Mouse (Mus musculus) liver, embryonic 15.5 days (tissue): Measurements from ENCODE around the gene Dnmt3a. TPM values are rescaled to one million over a fixed set of nuclear protein-coding genes. Genes with fewer than 3 reads are reported as not detected.

Experiments
- ATAC-seq: fragments of 200-750 bp; cut with Nextera tagmentation; 2 replicates; pipeline ENCODE4 v1.8.0; 2017; ENCODE audit warnings: moderate number of reproducible peaks, mild to moderate bottlenecking, moderate library complexity; ENCODE audit not compliant: insufficient read depth
- H3K27ac ChIP-seq: fragments of 300-500 bp; sonication (generic); replicated peaks from 2 replicates; pipeline ENCODE4 v1.5.1; 2015; ENCODE audit warnings: mild to moderate bottlenecking, inconsistent platforms
- H3K27me3 ChIP-seq: fragments of 300-500 bp; sonication (generic); 2 replicates; pipeline ENCODE4 v1.6.1; 2015; ENCODE audit warnings: mild to moderate bottlenecking, inconsistent platforms
- H3K36me3 ChIP-seq: fragments of 300-500 bp; sonication (generic); replicated peaks from 2 replicates; pipeline ENCODE4 v1.6.1; 2015; ENCODE audit warnings: moderate library complexity, mild to moderate bottlenecking, inconsistent platforms
- H3K4me1 ChIP-seq: fragments of 300-500 bp; sonication (generic); replicated peaks from 2 replicates; pipeline ENCODE4 v1.6.1; 2015; ENCODE audit warnings: inconsistent platforms
- H3K4me2 ChIP-seq: fragments of 300-500 bp; sonication (generic); 2 replicates; pipeline ENCODE4 v1.6.1; 2015; ENCODE audit warnings: moderate library complexity, mild to moderate bottlenecking, inconsistent platforms
- H3K4me3 ChIP-seq: fragments of 300-500 bp; sonication (generic); replicated peaks from 2 replicates; pipeline ENCODE4 v1.5.1; 2015; ENCODE audit warnings: mild to moderate bottlenecking, inconsistent platforms
- H3K9ac ChIP-seq: fragments of 300-500 bp; sonication (generic); 2 replicates; pipeline ENCODE4 v1.6.1; 2015; ENCODE audit warnings: moderate library complexity, mild to moderate bottlenecking, inconsistent platforms
- H3K9me3 ChIP-seq: fragments of 300-500 bp; sonication (generic); replicated peaks from 2 replicates; pipeline ENCODE4 v1.6.1; 2016; ENCODE audit warnings: inconsistent platforms
- WGBS: fragments of 180-500 bp; shearing (Covaris S2); methylation state at CpG from one replicate; pipeline ENCODE4 v1.1.7; 2015; ENCODE audit warnings: mixed read lengths; ENCODE audit not compliant: insufficient replicate concordance; 5-methylcytosine and 5-hydroxymethylcytosine counted together
- polyA plus RNA-seq: library from polyadenylated mRNA; unstranded; fragments of >200 nt; fragmentation: Nextera tagmentation; extraction: Ambion mirVana; gene quantifications from 2 replicates; pipeline ENCODE4 v1.2.1, GENCODE M21; 2015

Dnmt3a gene
- polyA plus RNA-seq, 1 experiment from 2014 or later: 21.8 TPM

DNA sequence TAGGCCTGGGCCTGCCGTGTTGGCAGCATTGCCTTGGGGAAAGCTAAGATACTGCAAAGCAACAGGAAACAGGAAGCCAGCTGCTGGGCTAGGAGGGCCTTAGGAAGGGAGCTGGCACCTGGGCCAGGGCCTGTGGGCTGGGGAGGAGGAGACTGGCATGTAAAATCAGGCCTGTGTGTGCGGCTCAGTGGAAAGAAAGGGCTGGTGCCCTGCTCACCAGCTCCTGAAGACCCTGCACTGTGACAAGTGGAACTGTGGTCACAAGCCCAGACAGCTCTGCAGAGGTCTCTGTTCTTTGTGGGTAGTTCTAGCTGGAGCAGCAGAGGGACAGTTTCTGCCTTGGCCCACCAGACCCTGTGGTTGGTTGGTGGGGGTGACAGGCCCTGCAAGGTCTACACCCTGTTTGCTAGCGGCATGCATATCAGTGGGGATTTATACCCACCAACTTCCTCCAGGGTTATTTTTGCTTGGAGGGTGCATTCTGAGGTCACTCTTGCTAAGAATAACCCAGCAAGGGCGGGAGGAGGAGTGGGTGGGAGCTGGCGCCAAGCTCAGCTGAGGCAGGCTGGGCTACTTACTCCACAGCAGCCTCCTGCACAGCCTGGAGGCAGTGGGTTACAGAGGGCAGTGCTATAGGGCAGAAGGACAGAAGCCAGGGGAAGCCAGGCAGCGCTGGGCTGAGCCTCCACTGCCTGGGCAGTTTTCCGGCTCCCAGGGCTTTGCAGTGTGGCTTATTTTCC, 50.1 kb downstream of the Dnmt3a start:
- H3K4me1 ChIP-seq: peaks cover 49% of the 10 kb centered on the region
- peak overlapping the region; percentile 71 for H3K27ac ChIP-seq
- no peaks in the 10 kb centered on the region for H3K9me3 ChIP-seq
- no peaks in the 10 kb centered on the region for H3K27me3 ChIP-seq
- no peak overlapping the region; the same call in 1 of the 2 replicates for H3K9ac ChIP-seq
- WGBS: 22% methylated on average over 7 of the region's 7 CpGs
- no peaks in the 10 kb centered on the region for H3K36me3 ChIP-seq
- H3K4me3 ChIP-seq: no peak overlapping the region
- H3K4me2 ChIP-seq: no peak overlapping the region
- peak; percentile 59 for ATAC-seq

DNA sequence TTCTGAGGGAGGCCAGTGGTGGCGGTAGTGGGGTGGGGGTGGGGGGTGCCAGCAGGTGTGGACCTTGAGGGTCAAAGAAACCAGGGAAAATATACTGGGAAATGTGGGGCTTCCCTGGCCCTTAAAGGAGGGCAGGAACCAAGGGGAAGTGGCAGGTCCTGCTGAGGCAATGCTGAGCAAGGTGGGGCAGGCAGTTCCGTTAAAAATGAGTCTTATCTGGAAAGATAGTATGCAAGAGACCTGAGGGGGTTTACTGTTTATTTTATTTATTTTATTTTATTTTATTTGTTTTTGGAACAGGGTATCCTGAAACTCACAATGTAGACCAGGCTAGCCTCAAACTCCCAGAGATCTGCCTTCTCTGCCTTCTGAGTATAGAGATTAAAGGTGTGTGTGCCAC, 50.9 kb downstream of the Dnmt3a start:
- Histone ChIP-seq H3K4me2 (no peak overlapping the region), H3K9me3 (no peaks in the 10 kb centered on the region), H3K4me3 (no peak overlapping the region), H3K36me3 (no peaks in the 10 kb centered on the region), H3K27ac (peak overlapping the region; percentile 71; the same call in 1 of the 2 replicates), H3K9ac (no peak overlapping the region), H3K4me1 (peaks cover 49% of the 10 kb centered on the region), H3K27me3 (no peaks in the 10 kb centered on the region)
- WGBS: 35% methylated on average over 2 of the region's 2 CpGs
- ATAC-seq: no peak

DNA sequence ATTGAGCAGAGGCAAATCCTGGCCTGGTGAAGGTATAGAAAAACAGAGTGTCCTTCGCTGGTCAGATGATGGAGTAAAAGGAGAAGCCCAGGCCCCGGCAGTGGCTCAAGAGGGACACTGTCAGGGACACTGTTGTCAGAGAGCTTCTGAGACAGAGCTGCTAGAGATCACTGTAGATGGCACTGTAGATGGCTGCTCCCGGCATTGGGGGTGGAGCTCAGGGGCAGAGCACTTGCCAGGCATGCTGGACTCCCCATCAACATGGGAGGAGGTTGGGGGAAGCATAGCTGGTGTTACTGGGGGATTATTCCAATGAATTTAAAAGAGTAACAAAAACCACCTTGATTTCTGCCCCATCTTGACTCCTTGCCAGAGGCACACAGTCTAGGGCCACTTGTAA, 51.4 kb downstream of the Dnmt3a start:
- no peak overlapping the region for H3K27ac ChIP-seq
- no peaks in the 10 kb centered on the region for H3K9me3 ChIP-seq
- H3K4me2 ChIP-seq: no peak overlapping the region
- peaks cover 49% of the 10 kb centered on the region for H3K4me1 ChIP-seq
- WGBS: 54% methylated on average over 3 of the region's 3 CpGs
- H3K4me3 ChIP-seq: no peak overlapping the region
- H3K36me3 ChIP-seq: no peaks in the 10 kb centered on the region
- no peak for ATAC-seq
- H3K27me3 ChIP-seq: no peaks in the 10 kb centered on the region
- H3K9ac ChIP-seq: no peak overlapping the region

DNA sequence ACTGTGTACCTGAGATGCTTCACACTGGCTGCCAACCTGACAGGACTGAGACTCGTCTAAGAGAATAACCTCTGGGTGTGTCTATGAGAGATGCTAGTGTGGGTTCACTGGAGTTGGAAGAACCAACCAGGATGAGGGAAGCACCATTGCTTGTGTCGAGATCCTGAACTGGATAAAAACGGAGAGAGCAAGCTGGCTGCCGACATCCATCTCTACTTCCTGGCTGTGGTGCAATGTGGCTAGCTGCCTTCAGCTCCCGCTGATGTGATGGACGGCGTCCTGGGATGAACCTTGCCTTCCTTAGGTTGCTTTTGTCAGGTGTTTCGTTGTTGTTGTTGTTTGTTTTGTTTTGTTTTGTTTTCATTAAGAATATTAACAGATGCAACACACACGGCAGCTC, 52.0 kb downstream of the Dnmt3a start:
- Histone ChIP-seq H3K27me3 (no peaks in the 10 kb centered on the region), H3K4me3 (no peak overlapping the region), H3K36me3 (no peaks in the 10 kb centered on the region), H3K9me3 (no peaks in the 10 kb centered on the region), H3K4me1 (peaks cover 49% of the 10 kb centered on the region), H3K9ac (no peak overlapping the region), H3K4me2 (no peak overlapping the region), H3K27ac (no peak overlapping the region)
- WGBS: 67% methylated on average over 9 of the region's 9 CpGs
- no peak for ATAC-seq

DNA sequence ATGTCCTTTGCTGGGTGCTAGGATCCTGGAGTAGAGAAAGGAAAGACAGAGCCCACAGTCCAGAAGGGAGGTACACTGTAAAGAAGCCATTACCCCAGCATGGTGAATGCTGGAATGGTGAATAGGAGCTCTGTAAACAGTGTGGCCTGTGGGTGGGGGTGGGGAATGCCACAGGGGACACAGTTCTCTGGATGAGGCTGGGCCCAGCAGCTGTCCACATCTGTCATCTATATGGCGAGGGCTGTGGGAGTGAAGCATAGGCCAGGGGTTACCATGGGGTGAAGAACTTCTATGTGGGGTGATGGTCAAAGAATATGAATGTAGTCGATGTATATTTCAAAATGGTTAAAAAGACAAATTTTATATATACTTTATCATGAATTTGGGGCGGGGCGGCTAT, 52.9 kb downstream of the Dnmt3a start:
- WGBS: 66% methylated on average over 4 of the region's 4 CpGs
- no peak overlapping the region for H3K4me2 ChIP-seq
- ATAC-seq: no peak
- H3K27me3 ChIP-seq: no peaks in the 10 kb centered on the region
- H3K9me3 ChIP-seq: no peaks in the 10 kb centered on the region
- no peak overlapping the region for H3K27ac ChIP-seq
- no peak overlapping the region for H3K9ac ChIP-seq
- no peak overlapping the region for H3K4me3 ChIP-seq
- peaks cover 49% of the 10 kb centered on the region for H3K4me1 ChIP-seq
- no peaks in the 10 kb centered on the region for H3K36me3 ChIP-seq

DNA sequence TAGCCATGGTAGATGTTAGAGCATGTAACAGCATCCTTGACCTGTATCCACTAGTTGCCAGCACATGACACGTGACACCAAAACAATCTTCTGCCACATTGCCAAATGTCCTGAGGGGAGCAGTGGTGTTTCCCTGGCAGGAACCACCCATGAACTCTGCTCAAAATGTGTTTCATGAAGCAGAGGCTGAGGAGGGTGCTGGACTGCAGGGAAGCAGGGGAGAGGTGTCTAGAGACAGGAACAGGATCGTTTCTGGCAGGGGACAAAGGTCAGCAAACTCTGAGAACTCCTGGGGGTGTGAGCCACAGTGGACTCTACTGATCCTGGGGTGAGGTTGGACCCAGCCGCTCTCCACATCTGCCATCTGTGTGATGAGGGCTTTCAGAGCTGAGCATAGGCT, 53.7 kb downstream of the Dnmt3a start:
- H3K9ac ChIP-seq: no peak overlapping the region
- peaks cover 49% of the 10 kb centered on the region for H3K4me1 ChIP-seq
- 60% methylated on average over 3 of the region's 3 CpGs for WGBS
- H3K4me3 ChIP-seq: no peak overlapping the region
- H3K27ac ChIP-seq: no peak overlapping the region
- no peaks in the 10 kb centered on the region for H3K9me3 ChIP-seq
- no peak overlapping the region; the same call in 1 of the 2 replicates for H3K4me2 ChIP-seq
- H3K36me3 ChIP-seq: no peaks in the 10 kb centered on the region
- no peaks in the 10 kb centered on the region for H3K27me3 ChIP-seq
- ATAC-seq: 0 out of 2 replicates have a peak, but pooled peaks have one; percentile 5

DNA sequence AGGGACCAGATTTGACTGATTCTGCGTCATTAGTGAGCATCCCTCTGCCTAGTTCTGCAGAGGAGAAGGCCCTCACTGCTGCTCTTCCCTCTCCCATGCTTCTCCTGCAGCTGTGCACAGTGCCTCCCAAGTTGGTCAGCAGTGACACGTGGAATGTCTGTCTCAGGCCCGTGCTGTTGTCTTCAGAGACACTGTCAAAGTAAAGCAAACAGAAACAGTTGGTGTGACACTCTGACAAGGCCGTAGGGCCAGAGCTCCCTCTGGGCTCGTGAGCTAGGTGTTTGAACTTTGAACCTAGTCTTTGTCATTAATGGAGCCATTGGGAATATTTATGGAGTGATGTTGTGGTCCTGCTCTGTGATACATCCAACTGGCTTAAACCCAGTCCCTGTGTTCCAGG, 54.2 kb downstream of the Dnmt3a start:
- no peak for ATAC-seq
- Histone ChIP-seq H3K36me3 (no peaks in the 10 kb centered on the region), H3K27me3 (no peaks in the 10 kb centered on the region), H3K9ac (no peak overlapping the region), H3K4me3 (no peak overlapping the region), H3K4me2 (no peak overlapping the region), H3K9me3 (no peaks in the 10 kb centered on the region), H3K27ac (no peak overlapping the region), H3K4me1 (peaks cover 48% of the 10 kb centered on the region)
- WGBS: 64% methylated on average over 5 of the region's 5 CpGs

DNA sequence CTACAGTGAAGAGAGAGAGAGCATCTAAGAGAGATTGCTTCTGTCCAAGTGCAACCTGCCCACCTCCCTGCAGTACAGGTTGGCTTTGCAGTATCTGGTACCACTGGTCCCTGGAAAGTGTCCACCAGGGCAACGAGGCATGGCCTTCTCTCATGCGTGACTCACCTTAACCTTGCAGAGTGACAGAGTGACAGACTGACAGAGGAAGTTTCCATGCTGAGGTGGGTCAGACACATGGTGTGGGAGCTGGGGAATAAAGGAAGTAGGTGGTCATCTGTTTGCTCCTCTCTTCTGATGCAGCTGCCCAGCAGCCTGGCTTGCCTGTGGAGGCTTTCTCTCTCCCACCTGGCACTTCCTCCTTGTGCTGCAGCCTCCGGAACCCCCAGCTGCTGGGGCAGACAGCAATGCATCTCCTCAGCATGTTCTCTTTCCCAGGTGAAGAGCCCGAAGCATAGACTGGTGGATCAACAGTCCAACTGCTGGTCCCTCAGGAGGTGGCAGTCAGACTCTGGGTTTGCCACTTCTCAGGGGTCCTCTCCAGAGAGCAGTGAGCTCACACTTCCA, 55.9 kb downstream of the Dnmt3a start:
- Histone ChIP-seq H3K4me2 (no peak overlapping the region), H3K27me3 (no peaks in the 10 kb centered on the region), H3K36me3 (peaks cover 3% of the 10 kb centered on the region; the same call in 1 of the 2 replicates), H3K9ac (no peak overlapping the region), H3K9me3 (no peaks in the 10 kb centered on the region), H3K4me3 (no peak overlapping the region), H3K27ac (no peak overlapping the region), H3K4me1 (peaks cover 37% of the 10 kb centered on the region)
- no peak for ATAC-seq
- 39% methylated on average over 4 of the region's 4 CpGs for WGBS

DNA sequence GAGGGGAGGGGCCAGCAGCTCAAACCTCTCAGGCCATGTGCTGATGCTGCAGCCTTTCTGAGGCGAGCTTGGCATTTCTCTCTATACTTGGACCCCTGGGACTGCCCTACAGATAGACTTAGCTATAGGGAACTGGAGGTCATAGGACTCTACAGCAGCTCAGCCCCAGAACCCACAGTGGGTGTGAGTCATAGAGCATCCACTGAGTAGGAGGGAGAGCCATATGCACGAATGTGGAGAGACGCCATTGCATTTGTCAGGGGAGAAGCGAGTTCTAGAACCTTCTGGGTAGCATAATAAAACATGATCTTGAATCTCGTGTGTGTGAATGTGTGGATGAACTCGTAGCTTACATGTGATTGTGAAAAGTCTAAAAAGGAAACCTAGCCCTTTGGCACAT, 56.4 kb downstream of the Dnmt3a start:
- Histone ChIP-seq H3K4me3 (no peak overlapping the region), H3K4me1 (peaks cover 32% of the 10 kb centered on the region; the same call in 1 of the 2 replicates), H3K27ac (no peak overlapping the region), H3K9ac (no peak overlapping the region), H3K4me2 (no peak overlapping the region), H3K36me3 (peaks cover 3% of the 10 kb centered on the region; the same call in 1 of the 2 replicates), H3K9me3 (no peaks in the 10 kb centered on the region), H3K27me3 (no peaks in the 10 kb centered on the region)
- ATAC-seq: no peak
- WGBS: 59% methylated on average over 6 of the region's 6 CpGs

DNA sequence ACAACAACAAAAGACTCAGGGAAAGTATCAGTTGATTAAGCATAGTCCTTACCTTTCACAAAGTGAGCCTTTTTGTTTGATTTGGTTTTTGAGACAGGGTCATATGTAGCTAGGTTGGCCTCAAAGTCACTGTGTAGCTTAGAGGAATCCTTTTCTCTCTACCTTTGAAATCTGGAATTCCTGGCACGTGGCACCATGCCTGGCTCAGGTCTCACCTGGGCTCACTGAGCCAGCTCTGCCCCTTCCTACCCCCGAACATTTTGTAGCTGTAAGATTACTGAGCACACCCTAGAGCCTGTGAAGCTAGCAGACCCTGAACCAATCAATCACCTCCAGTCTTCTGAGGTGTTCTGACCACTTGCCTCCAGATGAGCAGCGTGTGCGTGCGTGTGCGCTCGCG, 58.4 kb downstream of the Dnmt3a start:
- Histone ChIP-seq H3K4me2 (no peak overlapping the region), H3K4me1 (peaks cover 29% of the 10 kb centered on the region; the same call in 1 of the 2 replicates)
- ATAC-seq: no peak

DNA sequence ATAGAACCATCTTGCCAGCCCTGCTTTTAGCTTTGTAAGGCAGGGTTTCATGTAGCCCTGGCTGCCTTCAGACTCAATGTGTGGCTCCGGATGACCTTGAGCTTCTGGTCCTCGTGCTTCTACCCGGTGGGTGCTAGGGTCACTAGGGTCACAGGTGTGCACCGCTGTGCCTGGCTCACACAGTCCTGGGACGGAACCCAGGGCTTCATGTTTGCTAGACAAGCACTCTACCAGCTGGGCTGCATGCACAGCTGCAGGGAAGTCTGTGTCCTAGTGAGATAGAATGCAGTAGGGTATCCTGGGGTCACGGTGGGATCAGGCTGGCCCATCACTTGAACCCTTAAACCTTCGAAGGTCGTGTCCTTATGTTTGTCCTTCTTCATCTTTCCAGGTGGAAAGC, 59.8 kb downstream of the Dnmt3a start:
- no peaks in the 10 kb centered on the region for H3K27me3 ChIP-seq
- H3K4me3 ChIP-seq: no peak overlapping the region
- peaks cover 25% of the 10 kb centered on the region for H3K4me1 ChIP-seq
- WGBS: 65% methylated on average over 8 of the region's 8 CpGs
- no peaks in the 10 kb centered on the region for H3K9me3 ChIP-seq
- H3K4me2 ChIP-seq: no peak overlapping the region
- H3K9ac ChIP-seq: no peak overlapping the region
- H3K36me3 ChIP-seq: peaks cover 3% of the 10 kb centered on the region; the same call in 1 of the 2 replicates
- ATAC-seq: no peak
- H3K27ac ChIP-seq: no peak overlapping the region

More for the DNA sequence above, 58.4 kb downstream of the Dnmt3a start:
- WGBS: 87% methylated on average over 8 of the region's 8 CpGs
- Histone ChIP-seq H3K9ac (no peak overlapping the region), H3K27me3 (no peaks in the 10 kb centered on the region), H3K9me3 (no peaks in the 10 kb centered on the region), H3K36me3 (peaks cover 3% of the 10 kb centered on the region; the same call in 1 of the 2 replicates), H3K4me3 (no peak overlapping the region), H3K27ac (no peak overlapping the region)
